Mouse (Mus musculus) heart, embryonic 16.5 days (tissue): ENCODE data around the gene Vipas39. TPM values are rescaled to one million over a fixed set of nuclear protein-coding genes. Genes with fewer than 3 reads are reported as not detected.
A peak's percentile ranks its signal among the peaks of the same experiment; 100 is the strongest.
"Not testable (repeated sequence)": the region's sequence is repeated elsewhere in the genome, so short reads cannot be mapped to it uniquely, and the experiment has no call there.

ENCODE experiments used
- ATAC-seq: fragments of 200-750 bp; cut with Nextera tagmentation; replicated peaks from 2 replicates; pipeline ENCODE4 v1.8.0; 2017; ENCODE audit warnings: moderate number of reproducible peaks; ENCODE audit not compliant: insufficient read depth, low FRiP score; ENCODE audit errors: extremely low read depth
- H3K27ac ChIP-seq: fragments of 300-500 bp; sonication (generic); 2 replicates; pipeline ENCODE4 v1.5.1; 2014; ENCODE audit warnings: mild to moderate bottlenecking, low read length, control low read depth, moderate library complexity
- H3K27me3 ChIP-seq: fragments of 300-500 bp; sonication (generic); 2 replicates; pipeline ENCODE4 v1.6.1; 2014; ENCODE audit warnings: low read length, mixed read lengths; ENCODE audit not compliant: control insufficient read depth, insufficient read depth
- H3K36me3 ChIP-seq: fragments of 300-500 bp; sonication (generic); 2 replicates; pipeline ENCODE4 v1.6.1; 2014; ENCODE audit not compliant: control insufficient read depth, insufficient read depth
- H3K4me1 ChIP-seq: fragments of 300-500 bp; sonication (generic); 2 replicates; pipeline ENCODE4 v1.6.1; 2014; ENCODE audit warnings: low read length, mixed read lengths; ENCODE audit not compliant: control insufficient read depth, insufficient read depth
- H3K4me2 ChIP-seq: fragments of 300-500 bp; sonication (generic); 2 replicates; pipeline ENCODE4 v1.6.1; 2014; ENCODE audit warnings: low read depth, mild to moderate bottlenecking, control low read depth, low read length
- H3K4me3 ChIP-seq: fragments of 300-500 bp; sonication (generic); 2 replicates; pipeline ENCODE4 v1.5.1; 2014; ENCODE audit warnings: mild to moderate bottlenecking, control low read depth, low read length
- H3K9ac ChIP-seq: fragments of 300-500 bp; sonication (generic); 2 replicates; pipeline ENCODE4 v1.6.1; 2014; ENCODE audit warnings: low read length, control low read depth
- H3K9me3 ChIP-seq: fragments of 300-500 bp; sonication (generic); replicated peaks from 2 replicates; pipeline ENCODE4 v1.6.1; 2016; ENCODE audit warnings: low read length; ENCODE audit not compliant: control insufficient read depth
- WGBS: fragments of 180-500 bp; shearing (Covaris S2); extraction: QIAGEN DNeasy Blood & Tissue Kit; methylation state at CpG from one replicate; pipeline ENCODE4 v1.1.7; 2014; 5-methylcytosine and 5-hydroxymethylcytosine counted together
- polyA plus RNA-seq: library from polyadenylated mRNA; unstranded; fragments of >200 nt; fragmentation: Nextera tagmentation; extraction: Ambion mirVana; gene quantifications from 2 replicates; pipeline ENCODE4 v1.2.1, GENCODE M21; 2015

Gene Vipas39
- polyA plus RNA-seq, 1 experiment from 2014 or later = 35.2 TPM

- Histone ChIP-seq H3K9me3 (no peaks in the 10 kb centered on the region), H3K27ac (no peak overlapping the region), H3K36me3 (no peaks in the 10 kb centered on the region), H3K4me2 (no peak overlapping the region), H3K4me3 (no peak overlapping the region), H3K27me3 (no peaks in the 10 kb centered on the region), H3K9ac (no peak overlapping the region), H3K4me1 (peaks cover 3% of the 10 kb centered on the region; the same call in 1 of the 2 replicates)
- no peak for ATAC-seq
Measured at GRCm38 (mm10) chr12:87217596-87217995, 48.5 kb downstream of the Vipas39 start.

- H3K9me3 ChIP-seq = no peaks in the 10 kb centered on the region
- ATAC-seq = no peak
- 70% methylated on average over 2 of the region's 2 CpGs for WGBS
- peaks cover 3% of the 10 kb centered on the region; the same call in 1 of the 2 replicates for H3K4me1 ChIP-seq
- no peak overlapping the region for H3K4me2 ChIP-seq
- no peak overlapping the region for H3K4me3 ChIP-seq
- no peak overlapping the region for H3K27ac ChIP-seq
- no peak overlapping the region for H3K9ac ChIP-seq
- no peaks in the 10 kb centered on the region for H3K36me3 ChIP-seq
- no peaks in the 10 kb centered on the region for H3K27me3 ChIP-seq
Measured at GRCm38 (mm10) chr12:87216053-87216452, 50.0 kb downstream of the Vipas39 start.

GRCm38 (mm10) chr12:87212844-87213606 lies 53.0 kb downstream of the Vipas39 start:
- no peak overlapping the region for H3K27ac ChIP-seq
- WGBS = 53% methylated on average over 2 of the region's 2 CpGs
- no peak for ATAC-seq

GRCm38 (mm10) chr12:87205789-87206188 lies 60.3 kb downstream of the Vipas39 start:
- not testable (repeated sequence) for H3K4me2 ChIP-seq, H3K4me3 ChIP-seq, H3K36me3 ChIP-seq, ATAC-seq, H3K9me3 ChIP-seq, H3K9ac ChIP-seq, H3K27me3 ChIP-seq, H3K4me1 ChIP-seq, H3K27ac ChIP-seq
- WGBS = 82% methylated on average over 5 of the region's 5 CpGs

More at GRCm38 (mm10) chr12:87212844-87213606, 53.0 kb downstream of the Vipas39 start:
- H3K36me3 ChIP-seq = no peaks in the 10 kb centered on the region
- H3K4me2 ChIP-seq = no peak overlapping the region
- H3K9me3 ChIP-seq = no peaks in the 10 kb centered on the region
- no peak overlapping the region for H3K9ac ChIP-seq
- H3K27me3 ChIP-seq = no peaks in the 10 kb centered on the region
- no peaks in the 10 kb centered on the region for H3K4me1 ChIP-seq
- H3K4me3 ChIP-seq = no peak overlapping the region

DNA sequence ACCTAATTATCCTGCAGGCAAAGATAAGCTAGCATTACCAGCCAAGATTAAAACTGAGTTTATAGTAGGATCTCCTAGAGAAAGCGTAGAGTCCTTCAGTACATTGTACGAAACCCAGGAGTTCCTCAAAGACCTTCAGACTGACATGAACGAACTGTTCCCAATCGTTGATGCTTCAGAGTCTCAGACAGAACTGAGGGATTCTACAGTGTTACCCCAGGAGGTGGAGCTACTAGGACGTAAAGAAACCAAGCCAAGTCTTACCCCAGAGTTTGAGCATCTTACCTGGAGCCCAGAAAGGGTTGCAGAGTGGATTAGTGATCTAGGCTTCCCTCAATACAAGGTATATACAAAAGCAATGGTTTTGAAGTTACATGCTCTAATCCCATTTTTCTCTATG lies 64.4 kb downstream of the Vipas39 start:
- Histone ChIP-seq H3K27ac (no peak overlapping the region), H3K4me3 (no peak overlapping the region), H3K9me3 (no peaks in the 10 kb centered on the region), H3K27me3 (no peaks in the 10 kb centered on the region), H3K36me3 (no peaks in the 10 kb centered on the region), H3K4me1 (peaks cover 4% of the 10 kb centered on the region; the same call in 1 of the 2 replicates), H3K4me2 (no peak overlapping the region), H3K9ac (no peak overlapping the region)
- no peak for ATAC-seq
- WGBS = 63% methylated on average over 5 of the region's 5 CpGs

GRCm38 (mm10) chr12:87199973-87200586 lies 66.0 kb downstream of the Vipas39 start, which contains the start of gene Tmed8:
Gene Tmed8, minus strand, starts transcription at chr12:87200454.
- Histone ChIP-seq H3K36me3 (no peaks in the 10 kb centered on the region), H3K4me3 (peak within 1 kb of the TSS; percentile 81), H3K4me1 (peaks cover 4% of the 10 kb centered on the region; the same call in 1 of the 2 replicates), H3K4me2 (peak within 1 kb of the TSS; percentile 95), H3K9ac (peak within 1 kb of the TSS; percentile 88), H3K27me3 (no peaks in the 10 kb centered on the region), H3K9me3 (no peaks in the 10 kb centered on the region), H3K27ac (peak within 1 kb of the TSS; percentile 51)
- ATAC-seq = peak; percentile 94
- WGBS = under 1% methylated on average over 64 of the region's 70 CpGs

DNA sequence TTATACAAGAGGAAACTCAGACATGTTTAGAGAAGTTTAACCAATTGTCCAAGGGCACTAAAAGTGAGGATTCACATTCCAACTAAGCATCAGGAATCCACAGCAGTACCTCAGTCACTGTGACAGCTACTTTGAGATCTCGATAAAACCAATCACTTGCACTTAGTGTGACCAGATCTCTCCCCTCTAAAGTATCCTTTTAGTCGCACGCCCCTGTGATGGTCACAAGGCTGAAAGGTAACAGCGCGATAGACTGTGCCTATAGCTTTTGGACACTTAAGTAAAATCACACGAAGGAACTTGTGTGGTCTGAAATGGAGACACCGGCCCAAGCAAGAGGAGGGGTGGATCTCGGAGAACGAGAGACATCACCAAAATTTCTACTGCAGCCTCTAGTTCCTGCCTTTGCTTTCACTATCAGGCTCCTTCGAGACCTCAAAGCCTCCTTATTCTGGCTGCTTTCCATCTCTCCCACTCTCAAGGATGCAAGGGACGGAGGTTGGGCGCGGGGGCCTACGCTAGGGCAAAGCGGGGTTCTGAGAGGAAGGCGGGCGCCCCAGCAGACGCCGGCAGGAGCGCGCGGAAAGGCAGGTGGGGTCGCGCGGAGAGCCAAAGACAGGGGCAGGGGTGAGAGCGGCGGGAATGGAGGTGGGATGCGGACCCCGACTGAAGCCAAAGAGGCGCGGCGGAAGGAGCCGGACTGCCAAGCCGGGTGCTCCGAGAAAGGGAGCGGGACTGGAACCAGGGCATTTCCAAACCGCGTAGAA lies 66.7 kb downstream of the Vipas39 start, which contains the start of gene Samd15:
Samd15 (plus strand) TSS at position 518 of the 767 bp plus-strand sequence.
- H3K9ac ChIP-seq = peak within 1 kb of the TSS; percentile 88
- no peaks in the 10 kb centered on the region for H3K36me3 ChIP-seq
- ATAC-seq = peak; percentile 72
- H3K27ac ChIP-seq = peak within 1 kb of the TSS; percentile 51
- no peaks in the 10 kb centered on the region for H3K9me3 ChIP-seq
- peak within 1 kb of the TSS; percentile 95 for H3K4me2 ChIP-seq
- H3K4me3 ChIP-seq = peak within 1 kb of the TSS; percentile 81
- WGBS = 1% methylated on average over 38 of the region's 38 CpGs
- H3K4me1 ChIP-seq = peaks cover 4% of the 10 kb centered on the region; the same call in 1 of the 2 replicates
- H3K27me3 ChIP-seq = no peaks in the 10 kb centered on the region

DNA sequence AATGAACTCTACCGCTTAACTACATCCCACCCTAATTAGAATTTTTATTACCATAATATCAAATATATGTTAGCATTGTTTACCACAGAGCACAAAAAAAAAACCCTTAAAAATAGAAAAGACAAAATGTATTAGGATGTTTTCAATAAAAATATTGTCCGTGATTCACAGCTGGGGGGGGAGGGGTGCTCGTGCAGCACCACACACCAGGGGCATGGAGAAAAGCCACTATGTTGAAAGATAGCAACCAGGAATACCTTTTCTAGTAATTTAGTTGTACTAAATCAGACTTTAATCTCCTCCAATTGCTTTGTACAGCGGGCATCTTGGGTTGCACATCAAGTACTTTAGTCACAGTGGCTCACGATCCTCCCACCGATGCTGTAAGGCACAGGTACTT lies 67.3 kb downstream of the Vipas39 start:
- 56% methylated on average over 6 of the region's 6 CpGs for WGBS
- peaks cover 4% of the 10 kb centered on the region; the same call in 1 of the 2 replicates for H3K4me1 ChIP-seq
- no peaks in the 10 kb centered on the region for H3K36me3 ChIP-seq
- ATAC-seq = no peak
- no peak overlapping the region; the same call in 1 of the 2 replicates for H3K9ac ChIP-seq
- H3K4me3 ChIP-seq = peak overlapping the region; percentile 81
- H3K9me3 ChIP-seq = no peaks in the 10 kb centered on the region
- H3K27ac ChIP-seq = no peak overlapping the region
- H3K27me3 ChIP-seq = no peaks in the 10 kb centered on the region
- H3K4me2 ChIP-seq = peak overlapping the region; percentile 95
